Mouse (Mus musculus): ENCODE results near the gene Gatad2b. TPM values are rescaled to one million over a fixed set of nuclear protein-coding genes. Genes with fewer than 3 reads are reported as not detected.
A peak's percentile ranks its signal among the peaks of the same experiment; 100 is the strongest.

Gatad2b gene
- polyA plus RNA-seq, 1 experiment from 2014 or later, result 17.2 TPM

DNA sequence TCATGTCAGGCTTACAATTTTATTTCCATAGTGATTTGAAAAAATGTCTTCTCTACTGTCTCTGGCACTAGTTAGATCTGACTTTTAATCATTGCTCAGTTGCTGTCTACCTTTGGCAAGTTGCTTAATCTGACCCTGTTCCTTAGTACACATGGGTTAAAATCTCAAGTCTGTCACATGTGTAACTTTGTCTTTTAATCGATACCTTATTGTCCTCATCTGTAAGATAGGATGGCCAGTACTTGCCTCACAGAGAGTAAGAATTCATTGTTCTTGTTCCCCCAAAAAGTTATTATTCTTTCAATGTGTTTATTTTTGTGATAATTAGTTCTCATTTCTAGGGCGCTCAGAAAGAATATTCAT, 1.0 kb upstream of the Gatad2b start:
- Histone ChIP-seq H3K4me1 (peaks cover 23% of the 10 kb centered on the region), H3K4me2 (peak overlapping the region; percentile 57), H3K9me3 (no peaks in the 10 kb centered on the region), H3K27ac (peak overlapping the region; percentile 99), H3K27me3 (no peaks in the 10 kb centered on the region), H3K4me3 (replicated peaks) (peak overlapping the region; percentile 88), H3K36me3 (replicated peaks) (no peaks in the 10 kb centered on the region), H3K9ac (peak overlapping the region; percentile 62)
- ATAC-seq (ENCODE audit: low FRiP score), result no peak
- 41% methylated on average over 2 of the region's 2 CpGs for WGBS

GRCm38 (mm10) chr3:90293352-90294063, 530 bp downstream of the Gatad2b start:
- Histone ChIP-seq H3K9ac (peak overlapping the region; percentile 96), H3K9me3 (no peaks in the 10 kb centered on the region), H3K27ac (peak overlapping the region; percentile 99), H3K27me3 (no peaks in the 10 kb centered on the region), H3K4me2 (peak overlapping the region; percentile 93), H3K4me3 (replicated peaks) (peak overlapping the region; percentile 88), H3K36me3 (replicated peaks) (no peaks in the 10 kb centered on the region; the same call in 1 of the 2 replicates), H3K4me1 (peaks cover 23% of the 10 kb centered on the region)
- WGBS, result under 1% methylated on average over 35 of the region's 68 CpGs
- peak; percentile 65 for ATAC-seq (ENCODE audit: low FRiP score)

GRCm38 (mm10) chr3:90294064-90294440, 1.1 kb downstream of the Gatad2b start:
- H3K4me3 ChIP-seq (replicated peaks), result peak overlapping the region; percentile 88
- no peaks in the 10 kb centered on the region for H3K9me3 ChIP-seq
- H3K27me3 ChIP-seq, result no peaks in the 10 kb centered on the region
- peak overlapping the region; percentile 96 for H3K9ac ChIP-seq
- WGBS, result 2% methylated on average over 11 of the region's 11 CpGs
- H3K36me3 ChIP-seq (replicated peaks), result no peaks in the 10 kb centered on the region; the same call in 1 of the 2 replicates
- peak overlapping the region; percentile 93 for H3K4me2 ChIP-seq
- ATAC-seq (ENCODE audit: low FRiP score), result no peak
- H3K27ac ChIP-seq, result peak overlapping the region; percentile 99
- peaks cover 23% of the 10 kb centered on the region for H3K4me1 ChIP-seq

GRCm38 (mm10) chr3:90294651-90295050, 1.7 kb downstream of the Gatad2b start:
- H3K27ac ChIP-seq, result no peak overlapping the region
- ATAC-seq (ENCODE audit: low FRiP score), result no peak
- no peaks in the 10 kb centered on the region for H3K27me3 ChIP-seq
- H3K4me2 ChIP-seq, result peak overlapping the region; percentile 93
- H3K36me3 ChIP-seq (replicated peaks), result no peaks in the 10 kb centered on the region; the same call in 1 of the 2 replicates
- peak overlapping the region; percentile 96 for H3K9ac ChIP-seq
- H3K9me3 ChIP-seq, result no peaks in the 10 kb centered on the region
- 80% methylated on average over 2 of the region's 2 CpGs for WGBS
- H3K4me3 ChIP-seq (replicated peaks), result peak overlapping the region; percentile 88
- H3K4me1 ChIP-seq, result peaks cover 23% of the 10 kb centered on the region

- no peak overlapping the region for H3K27ac ChIP-seq
- no peaks in the 10 kb centered on the region for H3K27me3 ChIP-seq
- H3K36me3 ChIP-seq (replicated peaks), result no peaks in the 10 kb centered on the region
- H3K4me3 ChIP-seq (replicated peaks), result no peak overlapping the region
- no peak for ATAC-seq (ENCODE audit: low FRiP score)
- H3K4me1 ChIP-seq, result no peaks in the 10 kb centered on the region
- 86% methylated on average over 3 of the region's 3 CpGs for WGBS
- no peaks in the 10 kb centered on the region for H3K9me3 ChIP-seq
- no peak overlapping the region for H3K4me2 ChIP-seq
- no peak overlapping the region for H3K9ac ChIP-seq
Observed at GRCm38 (mm10) chr3:90305801-90306200, 12.8 kb downstream of the Gatad2b start.

GRCm38 (mm10) chr3:90309589-90309988, 16.6 kb downstream of the Gatad2b start:
- no peak overlapping the region for H3K27ac ChIP-seq
- H3K4me1 ChIP-seq, result no peaks in the 10 kb centered on the region
- H3K9me3 ChIP-seq, result no peaks in the 10 kb centered on the region
- ATAC-seq (ENCODE audit: low FRiP score), result no peak
- H3K9ac ChIP-seq, result no peak overlapping the region
- H3K27me3 ChIP-seq, result no peaks in the 10 kb centered on the region
- no peak overlapping the region for H3K4me3 ChIP-seq (replicated peaks)
- H3K36me3 ChIP-seq (replicated peaks), result peaks cover 3% of the 10 kb centered on the region
- no peak overlapping the region for H3K4me2 ChIP-seq

DNA sequence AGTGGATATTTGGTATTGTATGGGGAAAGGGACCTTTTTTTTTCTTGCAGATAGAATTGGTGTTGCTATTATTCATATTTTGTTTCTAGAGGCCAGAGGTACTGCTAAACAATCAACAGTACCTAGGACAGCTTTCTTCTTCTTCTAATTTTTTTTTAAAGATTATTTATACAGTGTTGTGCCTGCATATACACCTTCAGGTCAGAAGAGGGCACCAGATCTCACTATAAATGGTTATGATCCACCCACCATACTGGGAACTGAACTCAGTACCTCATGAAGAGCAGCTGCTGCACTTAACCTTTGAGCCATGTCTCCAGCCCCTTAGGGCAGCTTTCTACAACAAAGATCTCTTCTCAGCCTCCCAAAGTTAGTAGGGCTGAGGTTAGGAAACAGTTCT, 20.4 kb downstream of the Gatad2b start:
- Histone ChIP-seq H3K9ac (no peak overlapping the region), H3K4me1 (no peaks in the 10 kb centered on the region), H3K27me3 (no peaks in the 10 kb centered on the region), H3K36me3 (replicated peaks) (peaks cover 3% of the 10 kb centered on the region), H3K4me2 (no peak overlapping the region), H3K9me3 (no peaks in the 10 kb centered on the region), H3K4me3 (replicated peaks) (no peak overlapping the region), H3K27ac (no peak overlapping the region)
- ATAC-seq (ENCODE audit: low FRiP score), result no peak

DNA sequence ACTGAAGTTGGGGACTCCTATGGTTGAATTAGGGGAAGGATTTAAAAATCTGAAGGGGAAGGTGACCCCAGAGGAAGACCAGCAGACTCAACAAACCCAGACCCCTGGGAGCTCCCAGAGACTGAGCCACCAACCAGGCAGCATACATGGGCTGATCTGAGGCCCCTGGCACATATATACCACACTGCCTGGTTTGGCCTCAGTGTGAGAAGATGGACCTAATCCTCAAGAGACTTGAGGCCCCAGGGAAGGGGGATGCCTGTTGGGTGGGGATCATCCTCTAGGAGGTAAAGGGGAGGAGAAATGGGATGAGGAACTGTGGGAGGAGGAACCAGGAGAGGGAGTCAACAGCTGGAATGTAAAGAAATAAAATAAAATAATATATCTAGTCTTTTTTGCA, 21.3 kb downstream of the Gatad2b start:
- no peak overlapping the region for H3K4me3 ChIP-seq (replicated peaks)
- H3K9ac ChIP-seq, result no peak overlapping the region
- H3K27me3 ChIP-seq, result no peaks in the 10 kb centered on the region
- H3K27ac ChIP-seq, result no peak overlapping the region
- no peaks in the 10 kb centered on the region for H3K4me1 ChIP-seq
- no peaks in the 10 kb centered on the region for H3K9me3 ChIP-seq
- peaks cover 3% of the 10 kb centered on the region for H3K36me3 ChIP-seq (replicated peaks)
- H3K4me2 ChIP-seq, result no peak overlapping the region
- ATAC-seq (ENCODE audit: low FRiP score), result no peak

DNA sequence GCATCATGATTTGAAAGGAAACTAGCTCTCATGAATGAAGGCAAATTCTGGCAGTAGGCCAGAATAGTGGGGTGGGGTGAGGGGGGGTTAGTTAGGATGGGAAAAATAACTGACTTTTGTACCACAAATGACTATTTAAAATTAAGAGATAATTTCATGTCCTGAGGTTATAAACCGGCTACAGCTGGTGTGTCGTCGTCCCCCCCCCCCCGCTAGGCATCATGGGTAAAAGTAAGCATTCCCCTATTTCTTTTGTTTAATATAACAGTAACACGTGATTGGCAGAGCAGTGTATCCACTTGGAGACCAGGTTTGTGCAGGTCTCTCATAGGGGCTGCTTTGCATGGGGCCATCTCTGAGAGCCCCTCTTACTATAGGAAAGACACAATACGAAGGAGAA, 29.3 kb downstream of the Gatad2b start:
- no peak overlapping the region for H3K9ac ChIP-seq

DNA sequence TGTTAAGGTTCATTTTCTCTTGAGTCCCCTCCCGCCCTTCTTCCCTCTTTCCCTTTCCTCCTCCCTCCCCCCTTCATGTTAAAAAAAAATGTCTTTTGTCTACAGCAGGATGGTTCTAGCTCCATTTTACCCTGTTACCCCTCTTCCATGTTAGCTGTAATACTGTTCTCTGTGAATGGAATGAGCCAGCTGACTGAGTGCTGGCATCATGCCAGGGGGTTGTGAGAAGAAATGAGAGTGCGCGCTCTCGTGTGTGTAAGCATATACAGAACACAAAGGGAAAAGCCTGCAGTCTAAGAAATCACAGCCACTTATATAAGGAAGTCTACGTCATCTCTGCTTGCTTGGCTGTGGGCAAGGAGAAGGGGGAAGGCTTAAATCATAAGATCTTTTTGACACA, 30.1 kb downstream of the Gatad2b start:
- peak; percentile 93 for ATAC-seq (ENCODE audit: low FRiP score)
- Histone ChIP-seq H3K9ac (no peak overlapping the region), H3K4me3 (replicated peaks) (no peak overlapping the region), H3K27me3 (no peaks in the 10 kb centered on the region), H3K4me1 (peaks cover 25% of the 10 kb centered on the region), H3K9me3 (no peaks in the 10 kb centered on the region), H3K36me3 (replicated peaks) (no peaks in the 10 kb centered on the region), H3K27ac (peak overlapping the region; percentile 89), H3K4me2 (peak overlapping the region; percentile 38)
- 18% methylated on average over 5 of the region's 5 CpGs for WGBS

More for the DNA sequence above, 29.3 kb downstream of the Gatad2b start:
- H3K4me1 ChIP-seq, result peaks cover 25% of the 10 kb centered on the region
- peak overlapping the region; percentile 32 for H3K4me2 ChIP-seq
- no peak overlapping the region for H3K4me3 ChIP-seq (replicated peaks)
- ATAC-seq (ENCODE audit: low FRiP score), result peak; percentile 67
- 53% methylated on average over 6 of the region's 6 CpGs for WGBS
- H3K36me3 ChIP-seq (replicated peaks), result no peaks in the 10 kb centered on the region
- no peaks in the 10 kb centered on the region for H3K9me3 ChIP-seq
- H3K27me3 ChIP-seq, result no peaks in the 10 kb centered on the region
- peak overlapping the region; percentile 89 for H3K27ac ChIP-seq

DNA sequence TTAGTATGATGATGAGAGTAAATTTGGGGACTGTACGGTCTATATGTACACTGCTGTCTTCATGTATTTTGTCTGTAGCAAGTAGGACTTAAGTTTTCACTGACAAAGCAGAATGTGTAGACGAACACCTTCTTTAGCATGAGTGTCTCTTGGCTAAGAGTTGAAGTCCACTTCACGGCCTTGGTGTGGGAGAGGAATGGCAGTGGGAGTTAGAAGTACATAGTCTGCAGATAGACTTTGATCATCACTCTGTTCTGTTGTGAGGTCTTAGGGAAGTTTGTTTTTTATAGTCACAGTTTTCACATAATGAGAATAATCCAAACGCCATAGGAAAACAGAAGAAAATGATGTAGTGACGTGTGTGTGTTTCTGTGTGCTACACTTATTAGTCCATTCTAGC, 39.5 kb downstream of the Gatad2b start:
- Histone ChIP-seq H3K27me3 (no peaks in the 10 kb centered on the region), H3K36me3 (replicated peaks) (peaks cover 4% of the 10 kb centered on the region; the same call in 1 of the 2 replicates), H3K9me3 (no peaks in the 10 kb centered on the region), H3K9ac (no peak overlapping the region), H3K4me2 (no peak overlapping the region), H3K4me3 (replicated peaks) (no peak overlapping the region), H3K27ac (no peak overlapping the region), H3K4me1 (no peaks in the 10 kb centered on the region)
- ATAC-seq (ENCODE audit: low FRiP score), result no peak
- WGBS, result 89% methylated on average over 5 of the region's 5 CpGs

DNA sequence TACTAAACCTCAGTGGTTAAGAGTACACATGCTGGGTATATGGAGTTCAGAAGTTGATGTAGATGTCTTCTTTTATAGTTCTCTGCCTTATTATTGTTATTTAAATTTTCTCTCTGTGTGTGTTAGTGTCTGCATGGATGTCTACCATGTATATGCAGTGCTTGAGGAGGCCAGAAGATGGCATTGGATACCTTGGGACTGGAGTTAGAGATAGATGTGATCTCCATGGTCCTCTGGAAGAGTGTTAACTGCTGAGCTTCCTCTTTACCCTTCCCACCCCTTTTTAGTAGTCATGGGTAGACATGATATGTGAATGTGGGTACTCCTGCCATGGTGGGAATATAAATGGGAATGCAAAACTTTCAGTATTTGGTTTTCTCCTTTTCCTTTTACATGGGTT, 42.5 kb downstream of the Gatad2b start:
- Histone ChIP-seq H3K4me3 (replicated peaks) (no peak overlapping the region), H3K27ac (no peak overlapping the region), H3K9me3 (no peaks in the 10 kb centered on the region), H3K4me2 (no peak overlapping the region), H3K4me1 (peaks cover 8% of the 10 kb centered on the region; the same call in 1 of the 2 replicates), H3K9ac (no peak overlapping the region), H3K27me3 (no peaks in the 10 kb centered on the region), H3K36me3 (replicated peaks) (peaks cover 4% of the 10 kb centered on the region; the same call in 1 of the 2 replicates)
- ATAC-seq (ENCODE audit: low FRiP score), result no peak

DNA sequence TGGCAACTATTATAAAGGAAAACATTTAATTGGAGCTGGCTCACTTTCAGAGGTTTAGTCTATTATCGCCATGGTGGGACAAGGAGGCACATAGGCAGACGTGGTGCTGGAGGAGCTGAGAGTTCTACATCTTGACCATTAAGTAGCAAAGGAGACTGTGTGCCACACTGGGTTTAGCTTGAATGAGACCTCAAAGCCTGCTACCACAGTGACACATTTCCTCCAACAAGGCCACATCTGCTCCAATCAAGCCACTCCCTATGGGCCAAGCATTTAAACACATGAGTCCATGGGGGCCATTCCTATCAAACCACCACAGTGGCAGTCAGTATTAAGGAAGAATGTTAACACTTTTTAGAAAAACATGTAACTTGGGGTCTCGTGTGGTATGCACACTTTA, 45.2 kb downstream of the Gatad2b start:
- 78% methylated on average over 3 of the region's 3 CpGs for WGBS
- no peak overlapping the region for H3K4me3 ChIP-seq (replicated peaks)
- no peak overlapping the region for H3K27ac ChIP-seq
- no peak overlapping the region for H3K9ac ChIP-seq
- ATAC-seq (ENCODE audit: low FRiP score), result no peak
- H3K4me2 ChIP-seq, result no peak overlapping the region
- no peaks in the 10 kb centered on the region for H3K9me3 ChIP-seq
- H3K36me3 ChIP-seq (replicated peaks), result peaks cover 18% of the 10 kb centered on the region
- H3K4me1 ChIP-seq, result peaks cover 8% of the 10 kb centered on the region; the same call in 1 of the 2 replicates
- no peaks in the 10 kb centered on the region for H3K27me3 ChIP-seq
